Mouse (Mus musculus) heart, embryonic 16.5 days (tissue): ENCODE measurements around the gene Cep170. TPM values are rescaled to one million over a fixed set of nuclear protein-coding genes. Genes with fewer than 3 reads are reported as not detected.

Source experiments
- ATAC-seq: fragments of 200-750 bp; cut with Nextera tagmentation; replicated peaks from 2 replicates; pipeline ENCODE4 v1.8.0; 2017; ENCODE audit warnings: moderate number of reproducible peaks; ENCODE audit not compliant: insufficient read depth, low FRiP score; ENCODE audit errors: extremely low read depth
- H3K27ac ChIP-seq: fragments of 300-500 bp; sonication (generic); 2 replicates; pipeline ENCODE4 v1.5.1; 2014; ENCODE audit warnings: mild to moderate bottlenecking, low read length, control low read depth, moderate library complexity
- H3K27me3 ChIP-seq: fragments of 300-500 bp; sonication (generic); 2 replicates; pipeline ENCODE4 v1.6.1; 2014; ENCODE audit warnings: low read length, mixed read lengths; ENCODE audit not compliant: control insufficient read depth, insufficient read depth
- H3K36me3 ChIP-seq: fragments of 300-500 bp; sonication (generic); 2 replicates; pipeline ENCODE4 v1.6.1; 2014; ENCODE audit not compliant: control insufficient read depth, insufficient read depth
- H3K4me1 ChIP-seq: fragments of 300-500 bp; sonication (generic); 2 replicates; pipeline ENCODE4 v1.6.1; 2014; ENCODE audit warnings: low read length, mixed read lengths; ENCODE audit not compliant: control insufficient read depth, insufficient read depth
- H3K4me2 ChIP-seq: fragments of 300-500 bp; sonication (generic); 2 replicates; pipeline ENCODE4 v1.6.1; 2014; ENCODE audit warnings: low read depth, mild to moderate bottlenecking, control low read depth, low read length
- H3K4me3 ChIP-seq: fragments of 300-500 bp; sonication (generic); 2 replicates; pipeline ENCODE4 v1.5.1; 2014; ENCODE audit warnings: mild to moderate bottlenecking, control low read depth, low read length
- H3K9ac ChIP-seq: fragments of 300-500 bp; sonication (generic); 2 replicates; pipeline ENCODE4 v1.6.1; 2014; ENCODE audit warnings: low read length, control low read depth
- H3K9me3 ChIP-seq: fragments of 300-500 bp; sonication (generic); replicated peaks from 2 replicates; pipeline ENCODE4 v1.6.1; 2016; ENCODE audit warnings: low read length; ENCODE audit not compliant: control insufficient read depth
- WGBS: fragments of 180-500 bp; shearing (Covaris S2); extraction: QIAGEN DNeasy Blood & Tissue Kit; methylation state at CpG from one replicate; pipeline ENCODE4 v1.1.7; 2014; 5-methylcytosine and 5-hydroxymethylcytosine counted together
- microRNA counts: library from miRNA; unstranded; fragments of <30 nt; microRNA quantifications from one replicate; lab custom pipeline; 2016
- microRNA-seq: library from miRNA; unstranded; fragments of <30 nt; microRNA quantifications from one replicate; pipeline ENCODE4, GENCODE M21; 2017
- polyA plus RNA-seq: library from polyadenylated mRNA; unstranded; fragments of >200 nt; fragmentation: Nextera tagmentation; extraction: Ambion mirVana; gene quantifications from 2 replicates; pipeline ENCODE4 v1.2.1, GENCODE M21; 2015

Gene Cep170
- polyA plus RNA-seq, 1 experiment from 2014 or later, result 16.7 TPM

GRCm38 (mm10) chr1:176691101-176691500 is 122.8 kb downstream of the Cep170 start:
- WGBS, result 90% methylated on average over 11 of the region's 11 CpGs
- H3K4me1 ChIP-seq, result no peaks in the 10 kb centered on the region
- no peak overlapping the region for H3K27ac ChIP-seq
- no peaks in the 10 kb centered on the region for H3K27me3 ChIP-seq
- H3K9me3 ChIP-seq, result no peaks in the 10 kb centered on the region
- no peak overlapping the region for H3K4me3 ChIP-seq
- no peak for ATAC-seq
- no peak overlapping the region for H3K4me2 ChIP-seq
- H3K9ac ChIP-seq, result no peak overlapping the region
- H3K36me3 ChIP-seq, result no peaks in the 10 kb centered on the region

GRCm38 (mm10) chr1:176688251-176688880 is 125.5 kb downstream of the Cep170 start:
- H3K4me2 ChIP-seq, result no peak overlapping the region
- WGBS, result 76% methylated on average over 6 of the region's 6 CpGs
- no peaks in the 10 kb centered on the region for H3K9me3 ChIP-seq
- H3K4me3 ChIP-seq, result no peak overlapping the region
- H3K36me3 ChIP-seq, result no peaks in the 10 kb centered on the region
- no peak overlapping the region for H3K9ac ChIP-seq
- no peak overlapping the region for H3K27ac ChIP-seq
- no peak for ATAC-seq
- no peaks in the 10 kb centered on the region for H3K27me3 ChIP-seq
- no peaks in the 10 kb centered on the region for H3K4me1 ChIP-seq

MicroRNA genes within 50 kb of the gene (microRNA counts, 519-probe panel; counts per million panel counts)
- 2,906 counts per million, percentile 74 among the panel's probes with 10 or more counts for microRNA mmu-miR-350 (lab: Ali Mortazavi, UCI)

Small RNA genes within 50 kb of the gene (microRNA-seq; reads per million reads assigned to microRNA genes)
- 303 reads per million, percentile 67 among the genes with 10 or more reads in this experiment for gene Mir350

Other genes with a start within 250 kb of the Cep170 start
- gene Sdccag8, start 593 bp upstream of the Cep170 start, polyA plus RNA-seq, result 11.1 and 11.5 TPM in 2 replicates